Mouse (Mus musculus): Measurements from ENCODE around the gene Epha4.

Gene Epha4

DNA sequence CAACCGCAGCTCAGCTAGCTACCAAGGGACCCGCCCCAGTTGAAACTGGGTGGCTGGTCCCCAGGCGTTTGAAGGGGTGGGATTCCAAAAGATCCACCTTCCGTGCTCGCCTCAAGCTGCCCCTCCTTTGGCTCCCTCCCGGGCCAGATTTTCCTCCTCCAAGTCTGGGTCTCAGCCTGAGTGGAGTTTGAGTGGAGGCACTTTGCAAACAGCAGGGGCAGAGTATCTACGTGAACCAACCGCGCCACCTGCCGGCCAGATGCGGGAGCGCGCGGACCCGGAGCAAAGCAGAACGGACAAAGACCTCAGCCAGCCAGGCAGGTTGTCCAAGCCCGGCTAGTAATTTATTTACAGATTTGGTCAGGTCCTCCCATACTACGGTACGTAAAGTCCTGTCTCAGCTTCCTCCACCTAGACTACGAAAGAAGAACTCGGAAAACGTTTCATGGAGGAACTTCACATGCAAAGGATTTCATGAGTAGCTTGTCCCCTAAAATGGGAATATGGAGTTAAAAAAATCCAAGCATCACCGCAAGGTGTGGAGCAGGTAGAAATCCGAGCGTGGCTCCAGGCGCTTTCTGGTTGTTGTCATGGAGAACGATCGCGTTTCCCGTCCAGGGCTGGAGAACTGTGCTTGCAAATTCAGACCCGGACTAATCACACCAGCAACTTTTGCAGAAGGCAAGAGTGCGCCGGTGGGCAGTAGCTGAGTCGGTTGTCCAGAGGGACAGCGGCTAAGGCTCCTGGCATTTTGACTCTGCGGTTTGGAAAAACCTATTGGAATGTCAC, 1.5 kb upstream of the Epha4 start:
- no peak for TF ChIP-seq GATA4 (IDR thresholded peaks at IDR 0.05; ENCODE audit: insufficient replicate concordance, low read length)

DNA sequence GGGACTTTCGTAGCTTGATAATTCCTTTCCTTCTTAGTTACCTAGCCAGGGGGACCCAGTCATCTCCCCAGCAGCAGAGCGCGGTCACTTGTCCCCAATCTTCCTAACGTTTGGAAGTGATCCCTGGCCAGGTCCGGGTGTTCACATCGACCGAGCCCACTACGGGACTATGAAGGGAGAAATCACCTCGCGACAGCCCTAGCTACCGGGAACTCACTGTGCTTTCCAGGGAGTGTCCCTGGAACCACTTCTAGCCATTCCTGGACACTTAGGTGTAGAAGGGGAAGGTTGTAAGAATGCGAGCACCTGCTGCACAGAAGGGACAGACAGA, 728 bp upstream of the Epha4 start:
- TF ChIP-seq GATA4 (IDR thresholded peaks at IDR 0.05; ENCODE audit: insufficient replicate concordance, low read length): no peak

DNA sequence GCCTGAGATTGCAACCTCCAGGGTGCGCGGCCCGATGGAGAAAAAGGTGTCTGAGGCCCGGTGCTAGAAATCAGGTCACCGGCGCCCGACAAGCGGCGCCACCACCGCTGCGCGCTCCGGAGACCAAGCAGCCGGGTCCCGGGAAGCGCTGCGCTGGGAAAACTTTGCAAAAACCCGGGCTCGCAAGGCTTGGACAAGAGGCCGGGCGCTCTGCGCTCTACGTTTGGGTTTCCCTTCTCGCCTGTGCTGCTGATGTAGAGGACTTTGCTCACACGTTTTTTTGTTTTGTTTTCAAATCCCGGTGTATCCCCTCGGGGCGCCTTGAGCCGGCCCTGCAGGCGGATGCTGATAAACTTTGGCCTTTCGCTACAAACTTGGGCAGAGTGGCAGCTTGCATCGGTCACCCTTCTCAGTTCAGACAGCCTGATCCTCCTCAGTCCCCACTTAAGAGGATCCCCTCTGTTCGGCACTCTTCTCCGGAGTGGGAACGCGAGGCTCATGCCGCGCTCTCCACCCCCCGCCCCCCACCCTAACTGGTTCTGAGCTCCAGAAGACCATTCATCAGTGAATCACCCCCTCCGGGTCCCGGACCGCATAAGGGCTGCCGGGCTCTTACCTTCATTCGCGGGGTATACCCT, 444 bp downstream of the Epha4 start:
- peak; percentile 30; the same call in 1 of the 2 replicates for TF ChIP-seq GATA4 (IDR thresholded peaks at IDR 0.05; ENCODE audit: insufficient replicate concordance, low read length)

DNA sequence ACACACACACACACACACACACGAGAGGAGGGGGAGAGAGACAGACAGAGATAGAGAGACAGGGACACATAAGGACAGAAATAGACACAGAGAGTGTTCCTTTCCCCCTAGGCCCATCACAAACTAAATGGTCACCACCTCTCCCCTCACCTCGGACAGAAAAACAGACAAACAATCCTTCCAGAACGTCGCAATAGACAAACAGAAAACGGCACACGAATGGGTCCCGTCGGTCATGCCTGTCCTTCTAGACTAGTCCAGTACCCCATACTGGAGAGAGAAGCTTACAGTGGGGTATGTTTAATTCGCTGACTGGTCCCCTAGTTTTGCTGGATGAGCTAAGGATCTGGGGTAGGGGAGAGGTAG, 946 bp downstream of the Epha4 start:
- TF ChIP-seq GATA4 (IDR thresholded peaks at IDR 0.05; ENCODE audit: insufficient replicate concordance, low read length): no peak

DNA sequence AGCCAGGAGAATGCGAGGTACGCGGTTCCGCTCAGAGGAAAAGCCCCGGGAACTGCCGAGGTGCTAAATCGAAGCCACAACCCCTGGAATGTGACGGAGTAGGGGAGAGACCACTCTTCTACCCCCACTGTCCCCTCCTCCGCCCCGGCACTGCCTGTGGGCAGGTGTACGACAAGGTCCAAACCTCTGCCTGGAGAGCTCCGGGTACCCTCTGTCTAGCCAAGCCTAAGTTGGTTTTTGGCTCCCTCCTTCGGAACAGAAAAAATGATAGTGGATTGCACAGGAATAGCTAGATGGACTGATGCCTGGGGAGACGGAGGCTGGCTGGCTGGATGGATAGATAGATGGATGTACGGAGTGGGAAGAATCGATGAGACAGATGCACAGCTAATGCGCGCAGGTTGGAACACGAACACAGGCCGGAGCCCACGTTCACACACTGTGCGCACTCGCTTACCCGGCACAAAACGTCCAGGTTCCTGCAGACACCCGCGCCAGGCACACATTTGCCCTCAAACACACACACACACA, 1.4 kb downstream of the Epha4 start:
- TF ChIP-seq GATA4 (IDR thresholded peaks at IDR 0.05; ENCODE audit: insufficient replicate concordance, low read length): no peak

DNA sequence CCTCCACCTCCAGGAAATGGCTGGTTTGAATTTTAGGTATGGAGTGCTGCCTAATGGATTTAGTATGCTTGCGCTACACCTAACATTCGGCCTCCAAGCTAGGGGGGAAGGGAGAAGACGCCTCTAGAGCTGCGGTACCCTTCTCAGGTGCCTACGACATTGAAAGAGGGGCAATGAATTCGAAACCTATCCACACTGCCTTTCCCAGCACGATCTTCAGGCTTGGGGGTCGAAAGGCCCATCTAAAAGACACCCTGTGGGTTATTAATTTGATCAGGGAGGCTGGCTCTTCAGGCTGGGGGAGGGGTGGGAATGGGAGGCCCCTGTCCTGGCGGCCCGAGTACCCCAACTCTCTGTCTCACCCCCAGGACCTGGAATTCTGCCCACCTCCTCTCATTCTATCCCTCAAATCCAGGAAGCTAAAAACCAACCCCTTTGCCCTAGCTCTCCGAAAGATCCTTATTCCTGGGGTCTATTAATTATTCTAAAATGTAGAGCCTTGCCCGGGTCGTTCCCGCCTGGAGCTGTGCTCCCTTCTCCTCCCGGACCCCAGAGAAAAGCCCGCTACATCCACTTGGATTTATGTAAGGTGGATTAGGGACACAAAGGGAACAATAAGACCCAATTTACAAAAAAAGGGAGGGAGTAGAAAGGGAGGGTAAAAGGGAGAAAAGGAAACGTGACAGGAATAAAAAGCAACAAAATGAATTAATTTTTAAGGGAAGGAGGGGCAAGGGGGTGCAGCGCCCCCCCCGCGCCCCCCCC, 2.3 kb downstream of the Epha4 start:
- TF ChIP-seq GATA4 (IDR thresholded peaks at IDR 0.05; ENCODE audit: insufficient replicate concordance, low read length): no peak

DNA sequence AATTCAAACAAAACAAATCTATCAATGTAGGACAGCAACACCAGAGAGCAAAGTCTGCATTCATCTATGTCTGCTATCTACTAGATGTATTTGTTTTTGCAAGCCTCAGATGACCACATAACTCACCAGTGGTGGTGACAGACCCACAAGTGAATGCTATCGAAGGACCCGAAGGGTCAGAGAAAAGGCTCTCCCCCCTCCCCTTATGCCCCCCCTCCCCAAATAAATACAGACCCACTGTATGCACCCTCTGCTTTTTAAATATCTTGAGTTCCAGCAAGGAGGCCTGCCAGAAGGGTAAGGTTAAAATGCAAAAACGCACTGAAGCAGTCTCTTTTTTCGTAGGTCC, 2.9 kb downstream of the Epha4 start:
- no peak for TF ChIP-seq GATA4 (IDR thresholded peaks at IDR 0.05; ENCODE audit: insufficient replicate concordance, low read length)

DNA sequence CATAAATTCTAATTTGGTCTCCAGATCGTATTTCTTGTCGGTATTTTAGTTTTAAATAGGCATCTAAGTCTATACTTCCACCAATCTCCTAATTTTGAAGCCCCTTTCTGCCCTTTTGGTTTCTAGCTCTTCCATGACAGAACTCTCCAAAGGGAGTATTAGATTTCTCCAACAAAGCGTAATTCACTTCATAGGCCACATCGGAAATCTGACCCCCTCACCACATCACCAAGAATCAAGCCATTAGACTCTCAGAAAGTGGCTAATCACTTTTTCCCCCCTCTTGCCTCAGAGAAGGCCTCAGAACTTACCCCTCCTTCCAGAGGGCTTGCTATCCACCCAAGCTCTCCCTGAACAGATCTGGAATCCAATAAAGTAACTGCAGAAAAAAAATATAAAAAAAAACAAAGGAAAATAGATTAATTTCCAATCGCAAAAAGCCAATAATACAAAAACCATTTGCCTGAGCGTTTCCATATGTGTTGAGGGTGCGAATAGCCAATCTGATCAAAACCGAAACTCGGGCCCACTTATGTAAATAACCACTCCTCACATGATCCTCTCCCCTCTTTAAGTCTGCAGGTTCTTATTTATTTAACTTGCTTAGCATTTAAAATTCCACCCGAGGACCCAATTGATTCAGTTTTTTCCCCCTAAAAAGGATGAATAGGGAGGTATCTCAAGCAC, 3.4 kb downstream of the Epha4 start:
- no peak for TF ChIP-seq GATA4 (IDR thresholded peaks at IDR 0.05; ENCODE audit: insufficient replicate concordance, low read length)

DNA sequence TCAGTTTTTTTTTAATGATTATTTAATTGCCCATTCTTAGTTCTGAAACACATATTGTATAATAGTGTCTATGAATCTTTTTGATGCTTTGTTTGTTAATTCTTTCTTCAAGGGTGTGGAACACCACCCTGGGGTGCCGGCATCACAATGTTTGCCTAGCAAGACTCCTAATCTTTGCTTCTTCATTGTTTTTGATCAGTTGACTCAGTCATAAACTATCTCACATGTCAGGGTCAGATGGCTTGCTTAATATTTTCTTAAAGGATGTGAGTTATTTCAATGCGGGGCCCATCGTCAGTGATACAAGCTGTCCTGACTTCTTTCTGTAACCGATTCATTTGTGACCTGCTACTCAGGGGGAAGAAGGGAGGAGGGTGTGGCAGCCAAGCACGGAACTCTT, 4.3 kb downstream of the Epha4 start:
- no peak for TF ChIP-seq GATA4 (IDR thresholded peaks at IDR 0.05; ENCODE audit: insufficient replicate concordance, low read length)

DNA sequence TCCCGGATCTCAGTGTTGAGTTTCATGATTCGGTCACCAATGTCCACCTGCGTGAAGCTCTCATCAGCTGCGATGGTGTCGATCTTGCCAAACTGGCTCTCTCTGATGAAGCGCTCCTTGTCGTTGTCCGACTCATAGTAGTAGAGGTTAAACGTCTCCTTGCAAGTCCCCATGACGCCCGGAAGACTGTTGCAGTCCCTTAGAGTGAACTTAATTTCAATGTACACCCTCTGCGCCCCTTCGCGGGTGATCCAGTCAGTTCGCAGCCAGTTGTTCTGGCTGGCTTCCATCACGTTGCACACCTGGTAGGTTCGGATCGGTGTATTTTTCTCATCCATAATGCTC, 8.1 kb downstream of the Epha4 start:
- no peak for TF ChIP-seq GATA4 (IDR thresholded peaks at IDR 0.05; ENCODE audit: insufficient replicate concordance, low read length)

DNA sequence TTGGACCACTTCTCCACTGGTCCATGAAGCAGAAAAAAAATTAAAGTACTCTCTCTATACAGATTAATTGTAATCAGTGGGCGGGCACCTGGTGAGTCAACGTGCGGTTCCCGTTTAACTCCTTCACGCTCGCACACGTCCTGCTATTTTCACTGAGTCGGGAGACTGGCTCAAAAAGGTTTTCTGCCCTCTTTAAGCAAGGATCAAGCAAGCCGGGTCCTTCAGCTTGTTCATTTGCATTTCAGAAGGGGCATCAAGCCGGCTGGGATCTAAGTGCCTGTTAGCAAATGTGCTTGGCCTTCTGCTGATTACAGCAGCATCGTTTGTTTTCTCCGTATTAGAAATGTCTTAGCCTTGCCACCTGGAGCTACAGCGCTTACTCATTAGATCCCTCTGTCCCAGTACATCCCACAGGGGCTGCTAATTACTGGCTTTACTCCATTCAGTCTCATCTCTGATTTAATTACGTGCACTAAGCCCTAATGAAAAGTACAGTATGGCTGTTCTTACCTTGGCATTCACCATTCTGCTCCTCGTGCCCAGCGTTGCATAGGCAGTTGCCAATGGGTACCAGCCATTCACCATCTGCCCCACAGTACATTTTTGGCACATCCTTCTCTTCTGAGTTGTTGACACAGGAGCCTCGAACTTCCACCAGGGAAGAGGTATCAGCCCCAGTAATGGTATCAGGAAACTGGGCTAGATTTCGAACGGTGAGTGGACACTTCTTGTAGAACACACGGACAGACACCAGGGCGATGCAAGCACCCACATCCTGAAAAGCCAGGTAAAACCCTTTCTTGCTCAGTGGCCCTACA, 8.6 kb downstream of the Epha4 start:
- no peak for TF ChIP-seq GATA4 (IDR thresholded peaks at IDR 0.05; ENCODE audit: insufficient replicate concordance, low read length)

DNA sequence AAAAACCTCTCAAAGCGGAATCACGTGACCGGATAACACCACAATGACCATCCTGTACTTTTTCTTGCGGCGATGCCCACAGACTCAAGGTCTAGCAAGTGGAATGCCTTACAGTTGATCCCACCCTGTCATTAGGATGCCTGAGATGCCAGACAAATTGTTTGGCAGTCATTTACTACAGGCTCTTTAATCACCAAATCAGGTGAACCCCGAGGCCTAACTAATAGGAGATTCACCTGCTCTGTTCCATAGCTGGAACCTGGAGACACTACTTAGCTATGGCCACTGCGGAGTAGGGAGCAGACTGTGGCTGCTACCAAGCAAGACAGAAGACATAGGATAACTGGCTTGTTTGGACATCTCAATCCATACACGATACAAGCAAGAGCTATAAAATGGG, 9.6 kb downstream of the Epha4 start:
- no peak for TF ChIP-seq GATA4 (IDR thresholded peaks at IDR 0.05; ENCODE audit: insufficient replicate concordance, low read length)

DNA sequence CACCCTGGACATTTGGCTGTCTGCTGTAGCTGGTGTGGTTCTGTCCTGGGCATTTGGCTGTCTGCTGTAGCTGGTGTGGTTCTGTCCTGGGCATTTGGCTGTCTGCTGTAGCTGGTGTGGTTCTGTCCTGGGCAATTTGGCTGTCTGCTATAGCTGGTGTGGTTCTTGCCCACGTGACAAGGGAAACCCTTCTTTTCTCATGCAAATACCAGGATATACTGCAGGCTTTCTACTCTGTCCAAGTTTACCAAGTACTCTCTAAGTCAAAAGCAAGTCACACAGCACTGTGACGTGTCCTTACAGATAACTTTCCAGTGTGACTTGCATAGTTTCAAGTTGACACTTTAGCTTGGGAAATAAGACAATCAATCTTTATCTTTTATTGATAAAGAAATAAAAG, 10.1 kb downstream of the Epha4 start:
- TF ChIP-seq GATA4 (IDR thresholded peaks at IDR 0.05; ENCODE audit: insufficient replicate concordance, low read length): no peak

DNA sequence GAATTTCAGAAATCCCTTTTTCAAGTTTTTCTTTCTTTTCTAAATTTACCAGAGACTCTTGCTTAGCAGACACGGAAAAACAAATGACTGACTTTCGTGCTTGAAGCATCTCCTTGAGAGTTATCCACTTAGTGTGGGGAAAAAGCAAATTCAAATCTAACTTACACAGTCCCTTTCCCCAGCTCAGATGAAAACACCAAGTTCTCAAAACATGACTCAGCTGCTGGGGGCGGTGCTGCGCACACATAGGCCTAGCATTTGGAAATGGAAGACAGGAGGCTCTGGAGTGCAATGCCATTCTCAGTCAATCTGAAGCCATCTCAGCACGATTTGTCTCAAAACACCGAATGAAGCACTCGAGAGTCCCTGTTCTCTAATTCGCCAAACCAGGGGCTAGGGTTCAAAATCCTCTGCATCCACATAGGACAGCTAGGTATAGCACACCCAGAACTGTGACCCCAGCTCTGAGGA, 11.1 kb downstream of the Epha4 start:
- TF ChIP-seq GATA4 (IDR thresholded peaks at IDR 0.05; ENCODE audit: insufficient replicate concordance, low read length): no peak

Measured in liver, adult (tissue).